Mouse (Mus musculus): ENCODE results near the gene Soat1.

DNA sequence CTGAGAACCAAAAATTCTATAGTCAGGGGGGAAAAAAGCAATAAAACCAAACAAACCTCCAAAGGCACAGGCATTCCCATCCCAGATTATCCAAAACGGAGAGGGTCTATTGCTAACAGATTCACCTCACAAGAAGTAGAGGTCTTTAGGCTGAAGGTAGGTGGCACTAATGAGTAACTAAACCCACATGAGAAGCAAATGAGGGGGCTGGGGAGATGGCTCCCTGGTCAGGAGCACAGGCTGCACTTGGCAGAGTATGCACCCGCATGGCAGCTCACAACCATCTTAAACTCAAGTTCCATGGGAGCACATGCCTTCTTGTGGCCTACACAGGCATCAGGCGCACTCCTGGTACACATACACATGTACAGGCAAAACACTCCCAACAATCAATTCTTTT is 7.7 kb upstream of the Soat1 start:
- no peak for TF ChIP-seq GATA1 (IDR thresholded peaks at IDR 0.05; ENCODE audit: borderline replicate concordance, low read length)
- no peak for TF ChIP-seq FLI1 (IDR thresholded peaks at IDR 0.05; ENCODE audit: low read length)
